Mouse (Mus musculus) E14TG2a.4 (cell line): ENCODE measurements around the gene Pnpla5.

Source experiments
- CTCF ChIP-seq: conservative IDR thresholded peaks from 2 replicates; pipeline ENCODE4 v1.5.1; 2014; ENCODE audit warnings: low read length
- POU5F1 ChIP-seq: IDR thresholded peaks from 2 replicates; pipeline ENCODE4 v1.6.1; 2014; ENCODE audit warnings: low read length, borderline replicate concordance

DNA sequence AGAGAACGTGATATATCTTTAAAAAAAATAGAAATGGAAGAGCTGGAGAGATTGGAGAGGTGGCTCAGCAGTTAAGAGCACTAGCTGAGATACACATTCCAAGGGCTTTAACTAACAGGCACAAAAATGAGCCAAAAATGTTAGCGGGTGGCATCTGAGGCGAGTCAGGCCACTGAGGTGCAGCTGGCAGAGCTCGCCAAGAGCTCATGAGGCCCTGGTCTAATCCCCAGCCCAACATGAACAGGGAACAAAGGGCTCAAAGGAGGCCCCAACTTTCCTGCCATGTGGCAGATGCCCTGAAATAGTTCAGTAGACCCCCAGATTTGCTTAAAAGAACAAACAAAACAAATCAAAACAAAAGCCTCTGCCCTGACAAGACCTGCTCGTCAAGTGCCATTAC lies 18.0 kb upstream of the Pnpla5 start:
- TF ChIP-seq CTCF (no peak), POU5F1 (no peak)
